Mouse (Mus musculus): ENCODE results near the gene Slc22a7. TPM values are rescaled to one million over a fixed set of nuclear protein-coding genes. Genes with fewer than 3 reads are reported as not detected.

The Slc22a7 gene
- total and polyA plus RNA-seq, 2 experiments from 2014 or later: 0.93 TPM; not detected in 1

- Histone ChIP-seq H3K4me1 (ENCODE audit: insufficient read depth, low read length) (peaks cover 13% of the 10 kb centered on the region; the same call in 1 of the 2 replicates), H3K27me3 (ENCODE audit: insufficient read depth, low read length) (no peaks in the 10 kb centered on the region), H3K4me3 (ENCODE audit: low read depth, low read length) (no peak overlapping the region), H3K27ac (ENCODE audit: low read depth, low read length) (no peak overlapping the region), H3K9ac (replicated peaks; ENCODE audit: low read length, poor library complexity, severe bottlenecking) (no peak overlapping the region), H3K9me3 (ENCODE audit: low read length) (no peaks in the 10 kb centered on the region), H3K36me3 (ENCODE audit: insufficient read depth, low read length) (peaks cover 4% of the 10 kb centered on the region; the same call in 1 of the 2 replicates), H3K4me2 (ENCODE audit: low read depth, low read length, poor library complexity, severe bottlenecking) (no peak overlapping the region)
- DNase-seq (ENCODE audit: low spot score): no peak
- WGBS: 39% methylated on average over 5 of the region's 5 CpGs
- no peak for ATAC-seq (ENCODE audit: low FRiP score)
- no peak for TF ChIP-seq CTCF (IDR thresholded peaks at IDR 0.05)
These were observed 14.4 kb upstream of the Slc22a7 start for GRCm38 (mm10) chr17:46452683-46453082.

GRCm38 (mm10) chr17:46446264-46446663 lies 8.0 kb upstream of the Slc22a7 start:
- Histone ChIP-seq H3K27ac (ENCODE audit: low read depth, low read length) (no peak overlapping the region), H3K36me3 (ENCODE audit: insufficient read depth, low read length) (peaks cover 22% of the 10 kb centered on the region), H3K4me2 (ENCODE audit: low read depth, low read length, poor library complexity, severe bottlenecking) (no peak overlapping the region), H3K4me3 (ENCODE audit: low read depth, low read length) (no peak overlapping the region), H3K9me3 (ENCODE audit: low read length) (no peaks in the 10 kb centered on the region), H3K27me3 (ENCODE audit: insufficient read depth, low read length) (peaks cover 9% of the 10 kb centered on the region; the same call in 1 of the 2 replicates), H3K9ac (replicated peaks; ENCODE audit: low read length, poor library complexity, severe bottlenecking) (no peak overlapping the region), H3K4me1 (ENCODE audit: insufficient read depth, low read length) (no peaks in the 10 kb centered on the region)
- no peak for TF ChIP-seq CTCF (IDR thresholded peaks at IDR 0.05)
- no peak for DNase-seq (ENCODE audit: low spot score)
- no peak for ATAC-seq (ENCODE audit: low FRiP score)
- 90% methylated on average over 16 of the region's 16 CpGs for WGBS

GRCm38 (mm10) chr17:46444839-46445579 lies 6.8 kb upstream of the Slc22a7 start:
- Histone ChIP-seq H3K9ac (replicated peaks; ENCODE audit: low read length, poor library complexity, severe bottlenecking) (no peak overlapping the region), H3K36me3 (ENCODE audit: insufficient read depth, low read length) (peaks cover 20% of the 10 kb centered on the region), H3K27ac (ENCODE audit: low read depth, low read length) (no peak overlapping the region), H3K4me1 (ENCODE audit: insufficient read depth, low read length) (no peaks in the 10 kb centered on the region), H3K4me2 (ENCODE audit: low read depth, low read length, poor library complexity, severe bottlenecking) (peak overlapping the region; percentile 15; the same call in 1 of the 2 replicates), H3K4me3 (ENCODE audit: low read depth, low read length) (no peak overlapping the region), H3K9me3 (ENCODE audit: low read length) (no peaks in the 10 kb centered on the region), H3K27me3 (ENCODE audit: insufficient read depth, low read length) (peaks cover 9% of the 10 kb centered on the region; the same call in 1 of the 2 replicates)
- ATAC-seq (ENCODE audit: low FRiP score) (no peak), DNase-seq (ENCODE audit: low spot score) (no peak)
- TF ChIP-seq CTCF (IDR thresholded peaks at IDR 0.05): no peak
- WGBS: 18% methylated on average over 44 of the region's 50 CpGs

GRCm38 (mm10) chr17:46439176-46439575 lies 919 bp upstream of the Slc22a7 start:
- H3K27ac ChIP-seq (ENCODE audit: low read depth, low read length): no peak overlapping the region
- DNase-seq (ENCODE audit: low spot score): no peak
- no peaks in the 10 kb centered on the region for H3K4me1 ChIP-seq (ENCODE audit: insufficient read depth, low read length)

GRCm38 (mm10) chr17:46436672-46437366 lies 1.4 kb downstream of the Slc22a7 start:
- Histone ChIP-seq H3K4me2 (ENCODE audit: low read depth, low read length, poor library complexity, severe bottlenecking) (no peak overlapping the region), H3K4me3 (ENCODE audit: low read depth, low read length) (no peak overlapping the region), H3K4me1 (ENCODE audit: insufficient read depth, low read length) (no peaks in the 10 kb centered on the region), H3K9ac (replicated peaks; ENCODE audit: low read length, poor library complexity, severe bottlenecking) (no peak overlapping the region), H3K36me3 (ENCODE audit: insufficient read depth, low read length) (no peaks in the 10 kb centered on the region), H3K27ac (ENCODE audit: low read depth, low read length) (no peak overlapping the region), H3K9me3 (ENCODE audit: low read length) (no peaks in the 10 kb centered on the region), H3K27me3 (ENCODE audit: insufficient read depth, low read length) (no peaks in the 10 kb centered on the region)
- 26% methylated on average over 23 of the region's 23 CpGs for WGBS
- ATAC-seq (ENCODE audit: low FRiP score) (peak; percentile 55), DNase-seq (ENCODE audit: low spot score) (peak; percentile 60)
- peak; percentile 68 for TF ChIP-seq CTCF (IDR thresholded peaks at IDR 0.05)

More at GRCm38 (mm10) chr17:46439176-46439575, 919 bp upstream of the Slc22a7 start:
- no peak overlapping the region for H3K9ac ChIP-seq (replicated peaks; ENCODE audit: low read length, poor library complexity, severe bottlenecking)
- H3K36me3 ChIP-seq (ENCODE audit: insufficient read depth, low read length): no peaks in the 10 kb centered on the region; the same call in 1 of the 2 replicates
- H3K4me2 ChIP-seq (ENCODE audit: low read depth, low read length, poor library complexity, severe bottlenecking): no peak overlapping the region
- WGBS: 95% methylated on average over 10 of the region's 10 CpGs
- no peaks in the 10 kb centered on the region for H3K9me3 ChIP-seq (ENCODE audit: low read length)
- no peak overlapping the region for H3K4me3 ChIP-seq (ENCODE audit: low read depth, low read length)
- ATAC-seq (ENCODE audit: low FRiP score): no peak
- TF ChIP-seq CTCF (IDR thresholded peaks at IDR 0.05): no peak
- H3K27me3 ChIP-seq (ENCODE audit: insufficient read depth, low read length): no peaks in the 10 kb centered on the region

- peak; percentile 18; the same call in 1 of the 2 replicates for TF ChIP-seq CTCF (IDR thresholded peaks at IDR 0.05)
- no peak for DNase-seq (ENCODE audit: low spot score)
- Histone ChIP-seq H3K4me1 (ENCODE audit: insufficient read depth, low read length) (no peaks in the 10 kb centered on the region), H3K27me3 (ENCODE audit: insufficient read depth, low read length) (no peaks in the 10 kb centered on the region), H3K27ac (ENCODE audit: low read depth, low read length) (no peak overlapping the region), H3K9me3 (ENCODE audit: low read length) (no peaks in the 10 kb centered on the region), H3K9ac (replicated peaks; ENCODE audit: low read length, poor library complexity, severe bottlenecking) (no peak overlapping the region), H3K36me3 (ENCODE audit: insufficient read depth, low read length) (no peaks in the 10 kb centered on the region), H3K4me3 (ENCODE audit: low read depth, low read length) (no peak overlapping the region), H3K4me2 (ENCODE audit: low read depth, low read length, poor library complexity, severe bottlenecking) (peak overlapping the region; percentile 43)
- 2% methylated on average over 17 of the region's 17 CpGs for WGBS
- no peak for ATAC-seq (ENCODE audit: low FRiP score)
These were observed 4.6 kb downstream of the Slc22a7 start for GRCm38 (mm10) chr17:46433627-46434026.

All from midbrain, postnatal 0 days (tissue).